Mouse (Mus musculus) olfactory bulb, adult 2 months (tissue): ENCODE measurements at regions not wholly inside any gene's neighbourhood (a gene's known extent, or its start where the extent isn't known, plus 50 kb on each side); places are given as distances from the start of the nearest gene placed in this dataset.

Experiments
- CTCF ChIP-seq: fragments of 200-500 bp; IDR thresholded peaks from 2 replicates; pipeline ENCODE4 v1.5.1; 2012; ENCODE audit warnings: low read depth, mild to moderate bottlenecking, low read length, moderate library complexity; ENCODE audit not compliant: insufficient read depth
- POLR2A ChIP-seq: fragments of 200-500 bp; IDR thresholded peaks from 2 replicates; pipeline ENCODE4 v1.6.1; 2012; ENCODE audit warnings: mild to moderate bottlenecking, low read depth, low read length, moderate library complexity; ENCODE audit not compliant: insufficient read depth

DNA sequence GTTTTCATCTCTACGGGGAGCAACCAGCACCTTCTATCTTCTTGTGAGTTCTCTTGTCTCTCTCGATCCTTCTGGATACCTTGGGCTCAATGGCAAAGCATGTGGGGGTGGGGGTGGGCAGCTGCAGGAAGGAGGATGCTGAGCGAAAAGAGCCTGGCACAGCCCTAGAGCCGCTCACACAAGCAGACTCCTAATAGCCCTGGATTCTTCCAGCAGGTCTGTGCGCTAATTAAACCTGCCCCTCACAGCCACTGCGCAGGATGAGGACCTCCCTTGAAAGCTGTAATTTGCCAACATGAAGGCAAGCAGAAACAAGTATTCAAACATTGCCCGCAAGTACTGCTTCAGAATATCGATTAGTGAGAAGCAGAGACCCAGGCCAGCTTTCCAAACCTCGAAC, 53.1 kb upstream of the Kazn start:
- TF ChIP-seq POLR2A = no peak
- TF ChIP-seq CTCF = no peak
